Mouse (Mus musculus) heart, embryonic 12.5 days (tissue): Measurements from ENCODE around the gene Ufsp1. TPM values are rescaled to one million over a fixed set of nuclear protein-coding genes. Genes with fewer than 3 reads are reported as not detected.

Experiments used
- microRNA-seq: library from miRNA; unstranded; fragments of <30 nt; microRNA quantifications from one replicate; pipeline ENCODE4, GENCODE M21; 2017
- polyA plus RNA-seq: library from polyadenylated mRNA; unstranded; fragments of >200 nt; fragmentation: Nextera tagmentation; extraction: Ambion mirVana; gene quantifications from 2 replicates; pipeline ENCODE4 v1.2.1, GENCODE M21; 2016

Gene Ufsp1
- polyA plus RNA-seq, 1 experiment from 2014 or later = 10.1 TPM

Small RNA genes within 50 kb of the gene (microRNA-seq; reads per million reads assigned to microRNA genes)
- gene Mir7036 = not detected
- not detected for gene Mir8116

Other genes starting within 250 kb of the Ufsp1 start
- 143 and 145 TPM in 2 replicates for gene Ap1s1, start 248.5 kb upstream of the Ufsp1 start, polyA plus RNA-seq
- 0.69 and 0.70 TPM in 2 replicates for gene Serpine1, start 222.4 kb upstream of the Ufsp1 start, polyA plus RNA-seq
- 7.0 and 7.8 TPM in 2 replicates for gene Trim56, start 178.4 kb upstream of the Ufsp1 start, polyA plus RNA-seq
- gene Muc3, start 145.3 kb upstream of the Ufsp1 start, polyA plus RNA-seq = 0.21 TPM in 1 of 2 replicates, not detected in the other
- 0.09 TPM in 1 of 2 replicates, not detected in the other for gene Muc3a, start 82.2 kb upstream of the Ufsp1 start, polyA plus RNA-seq
- gene Ache, start 7.1 kb upstream of the Ufsp1 start, polyA plus RNA-seq = 23.5 and 28.3 TPM in 2 replicates
- 106 and 107 TPM in 2 replicates for gene Srrt, start 13.0 kb downstream of the Ufsp1 start, polyA plus RNA-seq
- 46.3 and 47.0 TPM in 2 replicates for gene Trip6, start 19.8 kb downstream of the Ufsp1 start, polyA plus RNA-seq
- 9.4 and 10.2 TPM in 2 replicates for gene Slc12a9, start 39.0 kb downstream of the Ufsp1 start, polyA plus RNA-seq
- 53.1 and 55.6 TPM in 2 replicates for gene Ephb4, start 55.5 kb downstream of the Ufsp1 start, polyA plus RNA-seq
- 0.04 TPM in 2 replicates for gene Zan, start 182.4 kb downstream of the Ufsp1 start, polyA plus RNA-seq
- 44.0 and 44.1 TPM in 2 replicates for gene Pop7, start 207.9 kb downstream of the Ufsp1 start, polyA plus RNA-seq
- 9.9 and 10.1 TPM in 2 replicates for gene Gigyf1, start 223.9 kb downstream of the Ufsp1 start, polyA plus RNA-seq
- gene Epo, start 238.6 kb downstream of the Ufsp1 start, polyA plus RNA-seq = not detected in 2 replicates
- gene Gnb2, start 238.9 kb downstream of the Ufsp1 start, polyA plus RNA-seq = 277 and 287 TPM in 2 replicates